Mouse (Mus musculus): ENCODE data around the gene Tcaf3. TPM values are rescaled to one million over a fixed set of nuclear protein-coding genes. Genes with fewer than 3 reads are reported as not detected.

Gene Tcaf3
- polyA plus RNA-seq, 2 experiments: not detected

- Histone ChIP-seq H3K4me1 (replicated peaks; ENCODE audit: control insufficient read depth in 2 of 2, insufficient read depth in 2 of 2, low read length in 1 of 2) (no peaks in the 10 kb centered on the region), H3K4me3 (ENCODE audit: insufficient read depth in 1 of 2, low read depth in 2 of 2, low read length in 2 of 2) (no peak overlapping the region), H3K27ac (no peak overlapping the region), H3K9me3 (ENCODE audit: control insufficient read depth, low read length) (no peaks in the 10 kb centered on the region), H3K9ac (replicated peaks) (no peak overlapping the region), H3K27me3 (ENCODE audit: control insufficient read depth, insufficient read depth, low read length) (no peaks in the 10 kb centered on the region), H3K4me2 (ENCODE audit: low read depth) (no peak overlapping the region), H3K36me3 (replicated peaks; ENCODE audit: control insufficient read depth, insufficient read depth, low read depth) (no peaks in the 10 kb centered on the region)
- WGBS (ENCODE audit: insufficient replicate concordance): 41% methylated on average over 2 of the region's 2 CpGs
- TF ChIP-seq CTCF (IDR thresholded peaks at IDR 0.05; ENCODE audit: low read depth) (no peak), EP300 (IDR thresholded peaks at IDR 0.05; ENCODE audit: low read depth) (no peak)
- DNase-seq (ENCODE audit: low read depth in 3 of 3, low spot score in 3 of 3) (no peak), ATAC-seq (ENCODE audit: insufficient read depth) (no peak)
These were observed 35.2 kb downstream of the Tcaf3 start for GRCm38 (mm10) chr6:42562280-42562679.

DNA sequence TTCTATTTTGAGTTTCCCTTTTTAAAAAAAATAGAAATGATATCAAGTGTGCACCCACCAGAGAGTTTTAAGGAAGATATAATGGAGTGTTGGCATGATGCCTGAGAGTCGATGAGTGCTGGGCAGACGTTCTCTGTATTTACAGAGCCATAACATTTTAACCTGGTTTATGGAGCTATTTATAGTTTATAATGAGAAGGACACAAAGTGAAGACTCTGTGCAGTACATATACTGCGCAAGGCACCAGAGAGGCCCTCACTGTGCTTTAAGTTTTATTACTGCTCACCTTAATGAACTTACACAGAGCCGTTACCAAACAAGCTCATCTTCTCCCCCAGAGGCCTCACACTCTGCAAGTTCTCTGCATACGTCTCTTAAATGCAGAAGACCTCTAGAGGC is 36.6 kb downstream of the Tcaf3 start:
- DNase-seq (ENCODE audit: low read depth in 3 of 3, low spot score in 3 of 3) (no peak), ATAC-seq (ENCODE audit: insufficient read depth) (no peak)
- no peak overlapping the region for H3K4me2 ChIP-seq (ENCODE audit: low read depth)
- H3K27me3 ChIP-seq (ENCODE audit: control insufficient read depth, insufficient read depth, low read length): no peaks in the 10 kb centered on the region
- no peak overlapping the region for H3K4me3 ChIP-seq (ENCODE audit: insufficient read depth in 1 of 2, low read depth in 2 of 2, low read length in 2 of 2)
- TF ChIP-seq EP300 (IDR thresholded peaks at IDR 0.05; ENCODE audit: low read depth): no peak
- TF ChIP-seq CTCF (IDR thresholded peaks at IDR 0.05; ENCODE audit: low read depth): no peak
- no peaks in the 10 kb centered on the region for H3K36me3 ChIP-seq (replicated peaks; ENCODE audit: control insufficient read depth, insufficient read depth, low read depth)
- H3K4me1 ChIP-seq (replicated peaks; ENCODE audit: control insufficient read depth in 2 of 2, insufficient read depth in 2 of 2, low read length in 1 of 2): no peaks in the 10 kb centered on the region
- WGBS (ENCODE audit: insufficient replicate concordance): 53% methylated on average over 5 of the region's 5 CpGs
- H3K27ac ChIP-seq: no peak overlapping the region
- no peaks in the 10 kb centered on the region for H3K9me3 ChIP-seq (ENCODE audit: control insufficient read depth, low read length)
- H3K9ac ChIP-seq (replicated peaks): no peak overlapping the region

GRCm38 (mm10) chr6:42558641-42559040 is 38.9 kb downstream of the Tcaf3 start:
- Histone ChIP-seq H3K27ac (no peak overlapping the region), H3K4me2 (ENCODE audit: low read depth) (no peak overlapping the region), H3K4me3 (ENCODE audit: insufficient read depth in 1 of 2, low read depth in 2 of 2, low read length in 2 of 2) (no peak overlapping the region), H3K4me1 (replicated peaks; ENCODE audit: control insufficient read depth in 2 of 2, insufficient read depth in 2 of 2, low read length in 1 of 2) (no peaks in the 10 kb centered on the region), H3K27me3 (ENCODE audit: control insufficient read depth, insufficient read depth, low read length) (no peaks in the 10 kb centered on the region), H3K9me3 (ENCODE audit: control insufficient read depth, low read length) (no peaks in the 10 kb centered on the region), H3K9ac (replicated peaks) (no peak overlapping the region), H3K36me3 (replicated peaks; ENCODE audit: control insufficient read depth, insufficient read depth, low read depth) (no peaks in the 10 kb centered on the region)
- ATAC-seq (ENCODE audit: insufficient read depth) (no peak), DNase-seq (ENCODE audit: low read depth in 3 of 3, low spot score in 3 of 3) (no peak)
- 79% methylated on average over 14 of the region's 14 CpGs for WGBS (ENCODE audit: insufficient replicate concordance)
- TF ChIP-seq CTCF (IDR thresholded peaks at IDR 0.05; ENCODE audit: low read depth) (no peak), EP300 (IDR thresholded peaks at IDR 0.05; ENCODE audit: low read depth) (no peak)

- H3K4me3 ChIP-seq (ENCODE audit: insufficient read depth in 1 of 2, low read depth in 2 of 2, low read length in 2 of 2): no peak within 1 kb of the TSS
- DNase-seq (ENCODE audit: low read depth in 3 of 3, low spot score in 3 of 3): no peak
- TF ChIP-seq EP300 (IDR thresholded peaks at IDR 0.05; ENCODE audit: low read depth) (no peak), CTCF (IDR thresholded peaks at IDR 0.05; ENCODE audit: low read depth) (no peak)
These were observed 50.0 kb downstream of the Tcaf3 start, which contains the start of gene Olfr455 for GRCm38 (mm10) chr6:42547461-42547860. Olfr455 (minus strand) TSS chr6:42547587.

GRCm38 (mm10) chr6:42546180-42546579 is 51.3 kb downstream of the Tcaf3 start:
- no peak overlapping the region for H3K4me3 ChIP-seq (ENCODE audit: insufficient read depth in 1 of 2, low read depth in 2 of 2, low read length in 2 of 2)
- TF ChIP-seq CTCF (IDR thresholded peaks at IDR 0.05; ENCODE audit: low read depth) (no peak), EP300 (IDR thresholded peaks at IDR 0.05; ENCODE audit: low read depth) (no peak)
- H3K36me3 ChIP-seq (replicated peaks; ENCODE audit: control insufficient read depth, insufficient read depth, low read depth): no peaks in the 10 kb centered on the region
- H3K4me2 ChIP-seq (ENCODE audit: low read depth): no peak overlapping the region
- H3K9ac ChIP-seq (replicated peaks): no peak overlapping the region
- H3K27ac ChIP-seq: no peak overlapping the region
- no peaks in the 10 kb centered on the region for H3K4me1 ChIP-seq (replicated peaks; ENCODE audit: control insufficient read depth in 2 of 2, insufficient read depth in 2 of 2, low read length in 1 of 2)
- 52% methylated on average over 2 of the region's 2 CpGs for WGBS (ENCODE audit: insufficient replicate concordance)
- no peaks in the 10 kb centered on the region for H3K9me3 ChIP-seq (ENCODE audit: control insufficient read depth, low read length)
- ATAC-seq (ENCODE audit: insufficient read depth): no peak
- DNase-seq (ENCODE audit: low read depth in 3 of 3, low spot score in 3 of 3): no peak
- H3K27me3 ChIP-seq (ENCODE audit: control insufficient read depth, insufficient read depth, low read length): no peaks in the 10 kb centered on the region

More at GRCm38 (mm10) chr6:42547461-42547860, 50.0 kb downstream of the Tcaf3 start, which contains the start of gene Olfr455:
- Histone ChIP-seq H3K27me3 (ENCODE audit: control insufficient read depth, insufficient read depth, low read length) (no peaks in the 10 kb centered on the region), H3K4me2 (ENCODE audit: low read depth) (no peak within 1 kb of the TSS), H3K9me3 (ENCODE audit: control insufficient read depth, low read length) (no peaks in the 10 kb centered on the region), H3K4me1 (replicated peaks; ENCODE audit: control insufficient read depth in 2 of 2, insufficient read depth in 2 of 2, low read length in 1 of 2) (no peaks in the 10 kb centered on the region), H3K36me3 (replicated peaks; ENCODE audit: control insufficient read depth, insufficient read depth, low read depth) (no peaks in the 10 kb centered on the region), H3K9ac (replicated peaks) (no peak within 1 kb of the TSS), H3K27ac (no peak within 1 kb of the TSS)
- ATAC-seq (ENCODE audit: insufficient read depth): no peak
- WGBS (ENCODE audit: insufficient replicate concordance): 67% methylated on average over 4 of the region's 4 CpGs
